Mouse (Mus musculus) E14TG2a.4 (cell line): ENCODE measurements around the gene Shisa2.

Source experiments
- CTCF ChIP-seq: conservative IDR thresholded peaks from 2 replicates; pipeline ENCODE4 v1.5.1; 2014; ENCODE audit warnings: low read length
- NANOG ChIP-seq: IDR thresholded peaks from 2 replicates; pipeline ENCODE4 v1.6.1; 2014; ENCODE audit warnings: borderline replicate concordance, low read length, mixed read lengths
- POU5F1 ChIP-seq: IDR thresholded peaks from 2 replicates; pipeline ENCODE4 v1.6.1; 2014; ENCODE audit warnings: low read length, borderline replicate concordance

DNA sequence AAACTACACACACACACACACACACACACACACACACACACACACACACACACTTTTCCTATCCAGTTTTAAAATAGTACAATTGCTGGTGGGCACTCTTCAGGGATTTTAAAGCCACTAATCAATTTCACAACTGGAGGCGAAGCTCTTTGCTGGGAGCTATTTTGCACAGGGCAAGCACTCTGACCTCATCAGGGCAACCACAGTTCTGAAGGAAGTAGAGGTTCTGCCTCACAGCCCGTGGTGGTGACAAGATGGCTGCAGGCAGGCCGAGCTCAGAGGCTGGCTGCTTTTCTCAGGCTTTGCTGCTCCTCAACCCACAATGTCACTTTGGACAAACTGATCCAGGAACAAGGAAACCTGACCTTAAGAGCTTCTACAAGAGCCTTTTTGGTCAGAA, 18.1 kb upstream of the Shisa2 start:
- TF ChIP-seq CTCF (no peak), POU5F1 (no peak), NANOG (no peak)
